Mouse (Mus musculus) ES-E14 (cell line): ENCODE data around the gene Yars.

ENCODE experiments used
- CHD2 ChIP-seq: IDR thresholded peaks from 2 replicates; pipeline ENCODE4 v1.6.1; 2014; ENCODE audit warnings: mild to moderate bottlenecking, low read depth, low read length, inconsistent platforms
- ZC3H11A ChIP-seq: IDR thresholded peaks from 2 replicates; pipeline ENCODE4 v1.6.1; 2012; ENCODE audit warnings: low read depth, mild to moderate bottlenecking, inconsistent platforms, low read length, borderline replicate concordance

- TF ChIP-seq CHD2 (no peak), ZC3H11A (no peak)
These were observed 31.0 kb downstream of the Yars start for GRCm38 (mm10) chr4:129220376-129221089.
